Mouse (Mus musculus): ENCODE results near the gene C77080. TPM values are rescaled to one million over a fixed set of nuclear protein-coding genes. Genes with fewer than 3 reads are reported as not detected.
A peak's percentile ranks its signal among the peaks of the same experiment; 100 is the strongest.

Gene C77080
- polyA plus RNA-seq, 1 experiment from 2014 or later = 9.6 TPM

DNA sequence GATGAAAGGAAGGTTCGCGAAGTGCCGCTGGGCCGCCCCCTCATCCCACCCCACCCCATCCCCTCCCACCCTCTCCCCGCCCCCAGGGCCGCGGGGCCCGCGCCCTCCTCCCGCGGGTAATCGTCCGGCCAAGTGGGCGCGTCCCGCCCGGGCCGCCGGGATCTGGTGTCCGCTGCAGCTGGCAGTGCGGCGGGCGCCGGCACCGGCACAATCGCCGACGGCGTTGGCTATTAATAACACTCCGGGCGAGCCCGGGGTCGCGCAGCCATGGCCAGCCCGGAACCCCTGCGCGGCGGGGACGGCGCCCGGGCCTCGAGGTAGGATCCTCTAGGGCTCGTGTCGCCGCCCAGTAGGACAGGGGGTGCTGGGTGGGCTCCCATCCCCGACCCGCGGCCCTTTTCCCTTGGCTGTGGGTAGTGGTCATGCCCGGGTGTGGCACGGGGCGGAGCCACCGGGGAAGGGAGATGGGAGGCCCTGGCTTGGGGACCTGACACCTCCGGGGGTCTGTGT, 26.3 kb upstream of the C77080 start, which contains the start of gene Sync:
TSS of gene Sync (plus strand) at position 146 of the 510 bp plus-strand sequence.
- Histone ChIP-seq H3K27ac (peak within 1 kb of the TSS; percentile 80), H3K27me3 (peaks cover 14% of the 10 kb centered on the region)
- WGBS = under 1% methylated on average over 30 of the region's 53 CpGs

DNA sequence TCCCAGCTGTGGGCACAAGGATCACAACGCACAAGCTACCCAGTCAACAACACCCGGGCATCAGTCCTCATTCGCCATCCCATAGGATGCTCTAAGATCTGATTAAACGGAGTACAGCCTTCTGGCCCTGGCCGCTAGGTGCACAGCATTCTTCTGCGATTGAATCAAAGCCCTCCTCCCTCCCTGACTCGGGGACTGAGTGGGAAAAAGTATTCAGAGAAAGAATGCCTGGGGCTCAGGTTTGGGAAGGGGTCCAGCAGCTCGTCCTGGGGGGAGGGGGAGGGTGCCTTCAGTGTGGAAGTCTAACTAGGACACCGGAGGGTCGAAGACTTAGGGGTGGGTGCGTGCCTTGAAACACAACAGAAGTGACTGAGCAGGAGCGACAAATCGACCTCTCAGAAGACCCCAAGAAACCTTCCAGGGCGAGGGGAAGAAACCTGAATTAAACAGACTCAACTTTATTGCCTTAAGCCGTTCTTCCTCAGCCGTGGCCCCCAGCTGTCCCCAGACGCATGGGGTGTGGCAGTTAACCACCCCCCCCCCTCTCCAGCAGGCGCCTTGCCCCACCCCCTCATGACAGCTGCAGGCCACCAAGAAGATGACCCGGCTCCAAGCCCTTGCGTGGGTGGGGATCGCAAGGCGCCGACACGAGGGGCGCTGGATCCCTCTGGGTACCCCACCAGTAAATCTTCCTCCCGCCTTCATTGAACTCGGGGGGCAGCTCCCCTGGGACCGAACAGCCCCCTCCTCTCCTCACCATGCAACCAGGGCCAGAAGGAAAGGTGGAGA, 25.7 kb upstream of the C77080 start:
- Histone ChIP-seq H3K27me3 (peaks cover 14% of the 10 kb centered on the region), H3K4me1 (peaks cover 19% of the 10 kb centered on the region), H3K9ac (peak overlapping the region; percentile 51), H3K4me2 (peak overlapping the region; percentile 96), H3K36me3 (no peaks in the 10 kb centered on the region), H3K9me3 (no peaks in the 10 kb centered on the region), H3K4me3 (peak overlapping the region; percentile 58), H3K27ac (peak overlapping the region; percentile 80)
- 2% methylated on average over 27 of the region's 28 CpGs for WGBS
- ATAC-seq (ENCODE audit: insufficient number of reproducible peaks, low FRiP score, low TSS enrichment, low read depth) = peak; percentile 59

More for the DNA sequence above, 26.3 kb upstream of the C77080 start, which contains the start of gene Sync:
- Histone ChIP-seq H3K4me2 (peak within 1 kb of the TSS; percentile 96), H3K36me3 (no peaks in the 10 kb centered on the region), H3K4me1 (peaks cover 19% of the 10 kb centered on the region), H3K9ac (peak within 1 kb of the TSS; percentile 51), H3K4me3 (peak within 1 kb of the TSS; percentile 58), H3K9me3 (no peaks in the 10 kb centered on the region)
- peak; percentile 33; the same call in 1 of the 2 replicates for ATAC-seq (ENCODE audit: insufficient number of reproducible peaks, low FRiP score, low TSS enrichment, low read depth)

DNA sequence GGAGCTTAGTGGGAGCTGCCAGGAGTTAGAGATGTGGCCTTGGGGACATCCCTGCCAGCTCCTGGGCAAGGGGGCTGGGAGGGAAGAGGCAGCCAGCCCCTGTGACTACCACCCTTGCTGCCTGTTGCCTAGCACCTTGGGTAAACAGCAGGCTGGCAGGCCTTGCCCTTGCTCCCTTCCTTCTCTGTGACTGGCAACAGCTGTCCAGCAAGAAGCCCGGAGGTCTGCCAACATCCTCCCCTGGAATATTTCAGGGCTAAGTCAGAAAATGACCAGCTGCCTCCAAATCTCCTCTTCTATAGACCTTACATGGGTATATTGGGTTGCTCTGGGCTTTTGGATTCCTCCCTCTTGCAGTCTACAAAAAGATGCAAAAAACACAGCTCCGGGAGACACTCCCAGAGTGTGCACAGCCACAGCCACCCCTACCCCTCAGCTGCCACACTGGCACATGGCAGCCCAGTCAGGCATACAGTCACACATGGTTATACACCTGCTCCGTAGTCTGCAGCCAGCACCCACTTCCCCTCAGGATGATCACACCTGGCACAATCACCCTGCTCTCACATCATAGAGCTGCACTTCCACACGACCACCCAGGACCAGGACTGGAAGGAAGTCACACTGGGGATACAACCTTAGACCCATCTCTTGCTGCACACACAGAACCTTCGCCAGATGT, 24.9 kb upstream of the C77080 start:
- no peaks in the 10 kb centered on the region for H3K36me3 ChIP-seq
- WGBS = 57% methylated on average over 5 of the region's 5 CpGs
- H3K4me1 ChIP-seq = peaks cover 19% of the 10 kb centered on the region
- H3K4me3 ChIP-seq = no peak overlapping the region
- ATAC-seq (ENCODE audit: insufficient number of reproducible peaks, low FRiP score, low TSS enrichment, low read depth) = peak; percentile 46
- peak overlapping the region; percentile 80 for H3K27ac ChIP-seq
- 0 out of 2 replicates have a peak overlapping the region, but pooled peaks have one; percentile 51 for H3K9ac ChIP-seq
- H3K4me2 ChIP-seq = peak overlapping the region; percentile 96
- H3K27me3 ChIP-seq = peaks cover 14% of the 10 kb centered on the region
- no peaks in the 10 kb centered on the region for H3K9me3 ChIP-seq

DNA sequence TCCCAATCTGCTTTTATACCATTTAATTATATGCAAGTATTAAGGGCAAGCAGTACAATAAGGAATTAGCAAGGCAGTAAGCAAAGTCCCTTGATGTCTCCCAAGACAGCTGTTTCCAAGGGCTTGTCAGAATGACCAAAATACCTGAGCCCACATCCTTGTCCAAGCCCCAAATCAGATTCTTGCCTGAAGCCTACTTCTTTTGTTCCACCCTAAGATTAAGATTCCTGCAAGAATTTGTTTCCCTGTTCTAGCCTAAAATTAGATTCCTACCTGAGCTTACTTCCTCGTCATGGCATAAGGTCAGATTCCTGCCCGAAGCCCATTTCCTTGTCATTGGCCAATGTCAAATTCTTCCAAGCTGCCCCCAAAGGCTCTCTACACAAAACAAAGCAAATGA, 23.5 kb upstream of the C77080 start:
- H3K9ac ChIP-seq = no peak overlapping the region
- peaks cover 14% of the 10 kb centered on the region for H3K27me3 ChIP-seq
- no peak overlapping the region for H3K27ac ChIP-seq
- 79% methylated on average over 2 of the region's 2 CpGs for WGBS
- no peaks in the 10 kb centered on the region for H3K36me3 ChIP-seq
- H3K4me1 ChIP-seq = peaks cover 19% of the 10 kb centered on the region
- H3K4me2 ChIP-seq = no peak overlapping the region
- ATAC-seq (ENCODE audit: insufficient number of reproducible peaks, low FRiP score, low TSS enrichment, low read depth) = no peak
- H3K9me3 ChIP-seq = no peaks in the 10 kb centered on the region
- H3K4me3 ChIP-seq = no peak overlapping the region

DNA sequence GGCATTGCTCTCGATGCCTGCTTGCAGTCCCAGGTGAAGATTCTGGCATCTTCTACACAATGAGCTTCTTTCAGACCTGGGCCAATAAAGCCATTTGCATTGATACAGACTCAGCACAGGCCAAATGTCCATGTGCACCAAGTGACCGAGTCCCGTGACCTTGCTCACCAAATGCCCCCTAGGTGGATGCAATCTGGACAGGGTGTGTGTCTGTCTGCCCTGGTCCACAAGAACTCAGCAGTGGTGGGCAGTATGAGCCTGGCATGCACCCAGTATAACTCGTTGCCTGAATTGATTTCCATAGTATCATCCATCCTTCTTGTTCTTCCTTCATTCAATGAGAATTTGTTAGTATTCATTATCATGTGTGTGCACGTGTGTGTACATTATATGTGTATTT, 22.0 kb upstream of the C77080 start:
- Histone ChIP-seq H3K4me1 (peaks cover 19% of the 10 kb centered on the region), H3K4me2 (no peak overlapping the region), H3K27me3 (peaks cover 11% of the 10 kb centered on the region), H3K9me3 (no peaks in the 10 kb centered on the region), H3K9ac (no peak overlapping the region), H3K4me3 (no peak overlapping the region), H3K27ac (no peak overlapping the region), H3K36me3 (no peaks in the 10 kb centered on the region)
- WGBS = 87% methylated on average over 5 of the region's 5 CpGs
- no peak for ATAC-seq (ENCODE audit: insufficient number of reproducible peaks, low FRiP score, low TSS enrichment, low read depth)

DNA sequence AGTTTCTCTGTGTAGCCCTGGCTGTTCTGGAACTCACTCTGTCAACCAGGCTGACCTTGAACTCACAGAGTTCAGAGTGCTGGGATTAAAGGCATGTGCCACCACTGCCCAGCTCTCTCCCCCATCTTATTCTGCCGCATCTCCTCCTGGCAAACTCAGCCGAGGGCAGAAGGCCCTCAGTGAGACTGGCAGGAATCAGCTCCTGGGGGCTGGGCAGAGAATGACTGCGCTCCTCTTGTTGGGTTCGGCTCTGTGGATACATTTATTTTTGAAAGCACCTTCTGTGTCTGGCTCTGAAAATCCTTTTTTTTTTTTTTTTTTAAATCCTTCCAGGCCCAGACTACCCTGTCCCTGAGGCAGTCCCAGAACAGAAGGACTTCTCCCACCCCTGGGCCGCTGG, 21.6 kb upstream of the C77080 start:
- H3K27me3 ChIP-seq = peaks cover 11% of the 10 kb centered on the region
- no peaks in the 10 kb centered on the region for H3K9me3 ChIP-seq
- no peak for ATAC-seq (ENCODE audit: insufficient number of reproducible peaks, low FRiP score, low TSS enrichment, low read depth)
- H3K36me3 ChIP-seq = no peaks in the 10 kb centered on the region
- 78% methylated on average over 5 of the region's 5 CpGs for WGBS
- peaks cover 16% of the 10 kb centered on the region for H3K4me1 ChIP-seq
- H3K9ac ChIP-seq = no peak overlapping the region
- no peak overlapping the region for H3K27ac ChIP-seq
- H3K4me2 ChIP-seq = no peak overlapping the region
- no peak overlapping the region for H3K4me3 ChIP-seq

DNA sequence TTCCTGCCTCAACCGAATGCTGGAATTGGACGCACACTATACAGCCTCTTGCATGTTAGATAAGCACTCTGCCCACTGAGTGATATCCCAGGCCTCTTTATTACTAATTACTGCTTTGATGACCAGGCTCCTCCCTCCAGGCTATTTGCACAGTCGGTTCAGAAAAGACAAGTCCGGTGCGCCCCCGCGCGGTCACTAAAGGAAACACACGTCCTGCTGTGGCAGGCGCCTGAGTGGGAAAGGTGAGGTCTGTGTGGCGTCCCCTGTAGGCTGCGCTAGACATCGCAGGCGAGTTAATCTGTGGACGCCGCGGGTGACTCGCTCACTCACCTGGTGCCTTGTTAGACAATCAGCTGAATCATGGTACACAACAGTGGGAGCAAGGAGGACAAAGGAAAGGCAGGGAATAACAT, 15.3 kb upstream of the C77080 start:
- Histone ChIP-seq H3K36me3 (no peaks in the 10 kb centered on the region), H3K27ac (no peak overlapping the region), H3K9ac (no peak overlapping the region), H3K4me1 (peaks cover 15% of the 10 kb centered on the region), H3K27me3 (no peaks in the 10 kb centered on the region), H3K4me3 (no peak overlapping the region), H3K4me2 (no peak overlapping the region), H3K9me3 (no peaks in the 10 kb centered on the region)
- 2% methylated on average over 18 of the region's 18 CpGs for WGBS
- ATAC-seq (ENCODE audit: insufficient number of reproducible peaks, low FRiP score, low TSS enrichment, low read depth) = no peak

DNA sequence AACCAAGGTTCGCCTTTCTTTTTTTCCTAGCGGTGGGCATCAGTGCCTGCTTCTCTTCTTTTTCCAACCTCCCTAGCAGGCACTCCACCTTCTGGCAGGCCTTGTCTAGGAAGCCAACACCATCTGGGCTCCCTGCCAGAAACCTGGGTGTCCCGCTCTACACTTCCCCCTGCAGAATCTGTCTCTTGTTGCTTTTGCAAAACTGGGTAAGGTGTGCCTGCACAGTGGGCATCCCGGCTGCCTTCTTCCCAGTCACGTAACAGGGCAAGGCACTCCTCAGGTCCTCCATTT, 11.5 kb upstream of the C77080 start:
- Histone ChIP-seq H3K9me3 (no peaks in the 10 kb centered on the region), H3K4me3 (peak overlapping the region; percentile 10; the same call in 1 of the 2 replicates), H3K27me3 (no peaks in the 10 kb centered on the region), H3K27ac (peak overlapping the region; percentile 73), H3K9ac (no peak overlapping the region), H3K4me1 (peaks cover 15% of the 10 kb centered on the region), H3K4me2 (peak overlapping the region; percentile 20; the same call in 1 of the 2 replicates), H3K36me3 (no peaks in the 10 kb centered on the region)
- WGBS = 27% methylated on average over 5 of the region's 5 CpGs
- ATAC-seq (ENCODE audit: insufficient number of reproducible peaks, low FRiP score, low TSS enrichment, low read depth) = no peak

DNA sequence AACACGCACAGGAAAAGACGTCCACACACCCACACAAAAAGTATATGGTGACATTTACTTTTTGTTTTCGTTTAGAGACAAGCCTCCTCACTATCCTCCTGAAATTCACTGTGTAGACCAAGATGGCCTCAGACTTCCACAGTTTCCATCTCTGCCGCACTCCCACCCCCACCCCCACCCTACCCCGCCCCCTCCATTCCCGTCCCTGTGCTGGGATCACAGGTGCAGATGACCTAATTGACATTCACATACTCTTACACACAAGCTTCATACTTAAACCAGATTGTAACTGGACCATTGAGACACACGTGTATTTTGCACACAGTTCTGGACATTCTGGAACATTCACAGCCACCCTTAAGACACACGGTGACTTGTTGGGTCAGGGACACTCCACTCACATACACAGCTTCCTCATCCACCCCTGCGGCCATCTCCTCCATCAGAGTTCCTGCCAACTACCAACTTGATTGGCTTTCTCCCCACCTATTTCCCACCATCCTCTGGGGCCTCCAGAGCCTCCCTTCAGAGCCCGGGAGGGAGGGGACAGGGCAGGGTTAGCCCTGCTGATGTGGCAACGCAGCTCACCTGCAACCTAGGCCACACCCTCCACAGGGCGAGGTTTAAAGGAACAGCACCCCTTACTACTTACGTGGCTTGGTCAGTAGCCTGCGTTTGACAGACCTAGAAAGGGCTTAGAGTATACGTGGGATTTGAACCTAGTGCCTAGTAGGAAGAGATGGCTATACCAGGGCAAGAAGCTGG, 11.0 kb upstream of the C77080 start:
- peaks cover 15% of the 10 kb centered on the region for H3K4me1 ChIP-seq
- no peaks in the 10 kb centered on the region for H3K36me3 ChIP-seq
- peak overlapping the region; percentile 73 for H3K27ac ChIP-seq
- H3K4me2 ChIP-seq = peak overlapping the region; percentile 20; the same call in 1 of the 2 replicates
- no peak overlapping the region for H3K9ac ChIP-seq
- 16% methylated on average over 15 of the region's 15 CpGs for WGBS
- H3K27me3 ChIP-seq = no peaks in the 10 kb centered on the region
- no peaks in the 10 kb centered on the region for H3K9me3 ChIP-seq
- ATAC-seq (ENCODE audit: insufficient number of reproducible peaks, low FRiP score, low TSS enrichment, low read depth) = peak; percentile 57; the same call in 1 of the 2 replicates
- peak overlapping the region; percentile 10; the same call in 1 of the 2 replicates for H3K4me3 ChIP-seq

DNA sequence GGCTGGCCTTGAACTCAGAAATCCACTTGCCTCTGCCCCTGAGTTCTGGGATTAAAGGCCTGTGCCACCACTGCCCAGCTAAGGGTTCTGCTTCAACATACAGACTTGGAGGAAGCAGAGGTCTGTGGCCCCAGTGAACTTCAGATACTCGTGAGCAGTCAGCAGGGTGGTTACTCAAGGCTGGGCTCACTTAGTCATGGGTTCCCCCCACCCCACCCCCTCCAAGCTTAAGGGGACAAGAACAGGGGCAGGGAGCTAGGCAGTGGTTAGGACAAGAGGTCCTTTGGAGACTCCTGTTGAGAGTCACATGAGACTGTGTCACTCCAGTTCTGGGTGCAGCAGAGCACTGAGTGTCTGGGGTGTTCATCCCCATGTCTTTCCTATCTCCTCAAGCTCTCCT, 7.5 kb upstream of the C77080 start:
- no peaks in the 10 kb centered on the region for H3K9me3 ChIP-seq
- H3K27me3 ChIP-seq = no peaks in the 10 kb centered on the region
- H3K4me2 ChIP-seq = no peak overlapping the region
- no peak for ATAC-seq (ENCODE audit: insufficient number of reproducible peaks, low FRiP score, low TSS enrichment, low read depth)
- H3K9ac ChIP-seq = no peak overlapping the region
- no peak overlapping the region for H3K27ac ChIP-seq
- WGBS = 32% methylated on average over 1 of the region's 1 CpGs
- no peaks in the 10 kb centered on the region for H3K36me3 ChIP-seq
- no peak overlapping the region for H3K4me3 ChIP-seq
- H3K4me1 ChIP-seq = peaks cover 11% of the 10 kb centered on the region

DNA sequence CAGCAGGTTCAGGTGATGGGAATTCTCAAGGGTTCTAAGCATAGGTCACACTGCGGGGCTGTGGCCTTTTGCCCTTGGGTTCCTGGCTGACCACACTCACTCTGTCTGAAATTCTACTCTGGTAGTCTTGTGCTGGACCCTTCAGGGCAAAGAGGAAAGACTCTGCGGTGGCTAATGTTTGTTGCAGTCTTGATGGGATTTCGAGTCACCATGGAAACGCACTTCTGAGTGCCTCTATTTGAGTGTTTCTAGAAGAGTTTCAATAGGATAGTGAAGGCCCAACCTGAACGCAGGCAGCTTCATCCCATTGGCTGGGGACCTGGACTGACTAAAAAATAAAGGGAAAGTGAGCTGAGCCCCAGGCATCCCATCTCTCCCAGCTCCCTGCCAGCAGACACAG, 5.6 kb upstream of the C77080 start:
- H3K27ac ChIP-seq = no peak overlapping the region
- ATAC-seq (ENCODE audit: insufficient number of reproducible peaks, low FRiP score, low TSS enrichment, low read depth) = no peak
- H3K27me3 ChIP-seq = no peaks in the 10 kb centered on the region
- peaks cover 10% of the 10 kb centered on the region for H3K4me1 ChIP-seq
- H3K9ac ChIP-seq = no peak overlapping the region
- H3K4me2 ChIP-seq = no peak overlapping the region
- H3K4me3 ChIP-seq = no peak overlapping the region
- H3K9me3 ChIP-seq = no peaks in the 10 kb centered on the region
- WGBS = 80% methylated on average over 5 of the region's 5 CpGs
- no peaks in the 10 kb centered on the region for H3K36me3 ChIP-seq
